Mouse (Mus musculus) skeletal muscle tissue, adult 2 months (tissue): Measurements from ENCODE around the gene Sh3bgrl2.

ENCODE experiments used
- DNase-seq: peaks from one replicate; pipeline ENCODE4 v3.0.0-alpha.2; 2012; ENCODE audit warnings: low read depth, low spot score

The Sh3bgrl2 gene

GRCm38 (mm10) chr9:83628669-83629612 is 80.8 kb downstream of the Sh3bgrl2 start:
- DNase-seq, result no peak

DNA sequence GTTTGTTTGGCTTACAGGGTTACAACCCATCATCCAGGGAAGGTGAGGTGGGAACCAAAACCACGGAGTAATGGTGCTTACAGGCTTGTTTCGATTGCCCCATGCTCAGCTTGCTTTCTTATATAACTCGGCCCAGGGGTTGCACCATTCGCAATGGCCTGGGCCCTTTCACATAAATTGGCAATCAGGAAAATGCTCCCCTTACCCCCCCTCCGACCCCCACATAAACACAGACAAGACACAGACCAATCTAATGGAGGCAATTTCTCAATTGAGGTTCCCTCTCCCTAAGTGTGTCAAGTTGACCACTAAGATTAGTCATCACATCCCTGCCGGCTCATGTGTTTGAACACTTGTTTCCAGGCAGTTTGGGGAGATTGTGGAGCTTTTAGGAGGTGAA is 82.2 kb downstream of the Sh3bgrl2 start:
- DNase-seq, result no peak

DNA sequence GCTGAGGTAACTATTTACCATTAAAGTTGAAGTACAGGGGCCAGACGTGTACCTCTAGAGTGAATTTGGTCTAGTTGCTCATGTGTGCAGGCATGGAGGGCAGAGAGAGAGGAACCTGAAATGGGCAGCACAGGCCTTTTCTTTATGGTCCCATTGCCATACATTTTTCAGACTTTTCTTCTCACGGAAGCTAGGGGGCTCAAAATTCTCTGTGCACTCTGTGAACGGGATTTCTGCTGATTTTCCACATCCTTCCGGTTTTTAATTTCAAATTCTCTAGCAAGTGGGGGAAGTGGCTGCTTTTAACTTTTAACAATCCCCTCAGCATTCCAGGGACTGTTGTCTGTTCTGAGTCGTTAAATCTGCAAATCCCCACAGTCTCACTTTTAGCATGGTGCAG is 83.8 kb downstream of the Sh3bgrl2 start:
- DNase-seq, result no peak

DNA sequence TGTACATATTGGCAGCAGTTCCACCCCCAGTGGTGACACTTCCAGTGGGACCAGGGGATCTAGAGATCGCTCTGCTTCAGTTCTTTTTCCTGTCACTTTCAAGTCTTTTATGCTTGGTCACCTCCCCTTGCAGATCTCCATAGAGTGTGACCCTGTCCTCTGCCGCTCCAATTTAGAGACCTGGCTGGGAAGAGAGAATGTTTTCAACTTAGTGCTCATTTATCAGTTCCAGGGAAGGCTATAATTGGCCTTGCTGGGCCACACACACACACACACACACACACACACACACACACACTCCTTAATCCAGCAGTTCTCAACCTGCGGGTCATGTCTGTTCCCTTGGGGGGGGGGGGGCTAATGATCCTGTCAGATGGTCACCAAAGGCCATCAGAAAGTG is 86.6 kb downstream of the Sh3bgrl2 start:
- no peak for DNase-seq

DNA sequence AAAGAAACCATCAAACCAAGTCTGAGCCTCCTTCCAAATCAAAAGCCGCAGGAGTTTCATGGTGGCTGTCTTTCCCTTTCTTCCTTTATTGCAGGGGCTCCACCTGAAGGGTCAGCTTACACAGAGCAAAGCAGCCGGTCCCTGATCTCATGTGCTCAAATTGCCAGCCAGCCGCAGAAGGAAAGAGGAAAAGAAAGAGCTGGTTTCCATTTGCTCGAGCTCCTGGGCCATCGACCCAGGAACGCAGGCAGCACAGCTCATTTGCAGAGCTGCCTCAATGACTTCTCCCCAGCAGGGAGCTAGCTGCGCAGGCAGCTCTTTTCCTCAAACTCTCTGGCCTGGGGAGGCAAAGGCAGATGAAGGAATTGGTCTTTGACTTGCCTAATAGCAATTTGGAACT is 87.9 kb downstream of the Sh3bgrl2 start:
- DNase-seq, result no peak

GRCm38 (mm10) chr9:83643139-83643538 is 95.0 kb downstream of the Sh3bgrl2 start:
- no peak for DNase-seq

- no peak for DNase-seq
Measured at GRCm38 (mm10) chr9:83643833-83644232, 95.7 kb downstream of the Sh3bgrl2 start.

GRCm38 (mm10) chr9:83646215-83646614 is 98.1 kb downstream of the Sh3bgrl2 start:
- DNase-seq, result no peak

DNA sequence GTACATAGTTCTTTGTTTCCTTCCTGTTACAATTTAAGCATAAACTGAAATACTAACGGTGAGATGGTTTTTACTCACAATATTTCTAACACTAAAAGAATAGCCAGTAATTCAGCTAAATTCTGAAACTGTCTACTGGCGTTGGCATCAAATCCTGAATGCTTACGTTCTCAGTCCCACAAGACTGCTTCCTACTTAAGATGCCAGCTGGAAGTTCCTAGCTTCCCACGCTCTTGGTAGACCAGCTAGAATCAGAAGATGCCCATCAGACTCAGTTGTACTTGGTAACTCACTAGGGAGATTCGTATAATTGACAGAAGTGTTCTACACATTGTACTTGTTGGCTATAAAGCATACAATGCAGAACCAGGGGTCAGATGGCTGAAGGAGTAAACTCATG is 98.6 kb downstream of the Sh3bgrl2 start:
- DNase-seq, result no peak

- no peak for DNase-seq
Measured at GRCm38 (mm10) chr9:83647919-83648705, 100.0 kb downstream of the Sh3bgrl2 start.

DNA sequence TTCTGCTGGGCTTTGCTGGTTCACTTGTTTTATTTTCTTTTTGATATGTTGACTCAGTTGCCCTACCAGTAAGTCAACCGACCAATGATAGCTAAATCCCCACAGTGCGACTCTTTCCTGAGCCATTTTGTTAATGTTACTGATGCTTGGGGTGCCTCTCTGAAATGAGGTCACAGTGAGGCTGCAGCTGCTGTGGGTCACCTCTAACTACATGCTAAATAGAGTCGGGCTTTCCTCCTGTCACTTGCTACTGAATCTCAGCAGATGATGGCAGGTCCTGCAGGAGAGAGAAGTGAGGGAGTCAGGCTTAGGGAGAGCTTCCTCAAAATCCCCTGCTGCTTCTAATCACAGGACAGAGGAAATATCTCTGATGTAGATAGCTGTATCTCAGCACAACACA is 100.6 kb downstream of the Sh3bgrl2 start:
- no peak for DNase-seq

GRCm38 (mm10) chr9:83652015-83652414 is 103.9 kb downstream of the Sh3bgrl2 start:
- DNase-seq, result no peak

DNA sequence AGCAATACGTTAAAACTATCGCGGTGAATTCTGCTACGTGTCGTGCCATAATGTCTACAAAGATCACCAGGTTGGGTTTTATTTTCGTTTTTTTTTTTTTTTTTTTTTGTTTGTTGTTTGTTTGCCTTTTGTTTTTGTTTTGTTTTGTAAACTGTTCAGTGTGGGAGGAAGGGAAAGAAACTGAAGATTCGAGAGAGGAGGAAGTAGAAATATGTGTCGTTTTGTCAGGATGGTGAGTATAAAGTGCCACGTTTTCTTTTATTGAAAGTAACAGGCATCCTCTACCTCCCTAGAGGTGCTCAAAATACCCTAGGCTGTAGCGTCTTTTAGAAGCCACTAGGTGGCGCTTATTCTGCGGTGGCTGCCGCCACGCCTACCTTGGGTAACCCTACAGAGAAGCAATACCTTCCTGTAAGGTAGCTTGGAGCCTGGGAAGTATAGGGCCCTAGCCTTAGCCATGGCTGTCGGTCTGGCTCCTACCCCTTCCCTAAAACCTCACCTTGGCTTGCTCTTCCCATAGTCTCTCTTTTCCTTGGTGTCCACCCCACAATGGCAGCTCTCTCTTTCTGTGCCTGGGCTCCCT is 104.6 kb downstream of the Sh3bgrl2 start:
- DNase-seq, result no peak

- no peak for DNase-seq
Measured at GRCm38 (mm10) chr9:83654601-83655000, 106.5 kb downstream of the Sh3bgrl2 start.

GRCm38 (mm10) chr9:83656960-83657651 is 109.0 kb downstream of the Sh3bgrl2 start:
- no peak for DNase-seq

DNA sequence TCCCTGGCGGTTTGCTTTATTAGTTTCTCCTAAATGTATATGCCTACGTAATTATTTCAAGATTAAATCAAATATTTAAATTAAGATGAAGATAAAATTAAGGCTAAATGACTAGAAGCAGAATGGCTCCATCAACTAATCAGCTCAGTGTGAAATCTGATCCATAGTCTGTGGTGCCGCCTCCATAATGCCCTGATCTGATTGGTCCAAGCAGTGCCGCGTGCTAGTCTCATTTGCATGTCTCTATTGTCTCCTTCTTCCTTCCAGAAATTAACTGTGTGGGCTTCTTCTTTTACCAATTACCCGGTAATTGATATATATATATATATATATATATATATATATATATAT is 109.5 kb downstream of the Sh3bgrl2 start:
- DNase-seq, result no peak

DNA sequence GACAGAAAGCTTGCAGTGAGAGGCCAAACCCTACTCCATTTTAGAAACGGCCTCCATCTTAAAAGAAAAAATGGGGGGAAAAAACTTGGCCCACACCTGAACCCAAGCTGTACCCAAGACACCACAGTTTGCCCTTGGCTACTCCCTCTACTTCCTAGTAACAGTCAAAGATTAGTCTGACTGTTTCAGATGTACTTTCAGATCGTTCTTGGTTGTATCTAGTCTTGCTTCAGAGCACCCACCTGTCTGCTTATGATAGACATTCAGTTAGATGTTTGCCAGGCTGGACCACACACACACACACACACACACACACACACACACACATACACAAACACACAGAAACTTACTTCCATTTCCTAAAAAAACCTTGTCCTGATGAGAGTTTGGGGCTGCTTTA is 111.0 kb downstream of the Sh3bgrl2 start:
- DNase-seq, result no peak

DNA sequence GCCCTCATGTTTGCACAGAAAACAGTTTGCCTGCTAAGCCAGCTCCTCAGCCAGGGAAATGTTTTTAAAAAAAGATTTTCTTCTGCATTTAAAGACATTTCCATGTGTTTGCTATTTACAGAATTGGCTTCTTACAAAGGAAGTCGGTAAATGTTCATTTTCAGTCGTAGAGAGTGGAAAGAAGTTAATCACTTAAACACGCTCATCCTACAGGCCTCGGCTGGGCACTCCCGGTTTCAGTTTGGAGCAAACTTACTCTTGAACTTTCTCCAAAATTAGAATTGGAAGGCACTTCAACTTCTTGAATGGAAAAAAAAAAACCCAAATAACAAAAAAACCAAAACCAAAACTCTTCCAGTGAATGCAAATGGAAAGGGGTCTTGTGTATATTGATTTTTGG is 113.7 kb downstream of the Sh3bgrl2 start:
- peak; percentile 12 for DNase-seq

DNA sequence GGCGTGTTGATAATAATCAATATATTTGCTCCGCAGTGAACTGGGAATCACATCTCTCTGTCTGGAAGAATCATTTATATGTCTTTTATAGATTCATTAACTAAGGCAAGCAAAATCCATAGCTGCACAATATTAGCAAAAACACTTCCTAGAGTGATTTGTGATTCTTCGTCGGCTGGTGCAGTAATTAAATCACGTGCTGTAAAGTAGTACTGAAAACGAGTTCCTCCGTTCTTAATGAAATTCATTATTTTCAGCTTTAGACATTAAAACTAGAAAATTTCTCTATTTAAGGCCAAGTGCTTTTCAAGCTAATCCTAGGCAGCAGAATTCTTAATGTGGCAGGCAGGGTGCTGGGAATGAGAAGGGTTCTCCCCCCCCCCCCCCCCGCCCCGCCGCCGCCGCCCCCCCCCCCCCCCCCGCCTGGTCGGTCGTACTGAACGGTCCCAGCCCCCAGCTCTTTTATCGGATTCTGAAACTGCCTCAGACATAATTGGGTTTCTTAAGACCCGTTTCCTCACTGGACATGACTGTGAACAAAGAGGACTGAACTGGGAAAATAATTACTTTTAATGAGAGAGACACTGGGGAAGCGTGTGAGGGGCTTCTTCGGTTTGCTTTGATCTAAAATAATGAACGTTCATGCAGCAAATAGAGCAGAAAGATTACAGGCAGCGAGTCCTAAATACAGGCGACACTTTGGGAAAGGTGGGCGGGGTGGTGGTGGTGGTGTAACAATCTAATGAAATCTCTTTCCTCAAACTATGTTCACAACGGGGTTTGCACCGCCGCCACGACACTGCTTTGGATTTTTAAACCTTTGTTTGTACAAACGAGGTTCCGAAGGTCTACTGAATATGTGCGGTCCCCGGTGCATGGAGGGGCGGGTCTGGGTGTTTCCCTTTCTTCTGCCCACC is 116.1 kb downstream of the Sh3bgrl2 start:
- no peak for DNase-seq

- DNase-seq, result no peak
Measured at GRCm38 (mm10) chr9:83664951-83665350, 116.8 kb downstream of the Sh3bgrl2 start.

DNA sequence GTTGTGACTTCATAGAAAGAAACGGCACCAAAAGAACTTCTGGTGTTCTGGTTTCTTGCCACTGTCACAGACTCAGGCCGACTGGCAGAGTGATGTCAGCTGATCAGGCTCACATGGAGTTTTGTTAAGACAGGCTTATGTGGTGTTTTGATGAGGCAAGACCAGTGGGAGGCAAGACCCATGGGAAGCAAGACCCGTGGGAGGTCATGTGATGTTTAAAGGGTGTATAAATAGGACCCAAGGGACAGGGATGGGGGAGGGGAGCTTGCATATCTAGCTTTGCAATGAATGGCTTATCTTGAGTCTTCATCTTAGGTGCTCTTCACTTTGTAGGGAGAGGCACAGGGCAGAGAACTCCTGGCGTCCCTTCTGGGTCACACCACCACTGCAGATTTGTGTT is 118.9 kb downstream of the Sh3bgrl2 start:
- DNase-seq, result no peak
